Mouse (Mus musculus) kidney, adult 2 months (tissue): ENCODE results near the gene Lmna. TPM values are rescaled to one million over a fixed set of nuclear protein-coding genes. Genes with fewer than 3 reads are reported as not detected.
A peak's percentile ranks its signal among the peaks of the same experiment; 100 is the strongest.

Experiments used
- DNase-seq: peaks from one replicate; pipeline ENCODE4 v3.0.0; 2021
- H3K27ac ChIP-seq: fragments of 200-500 bp; 2 replicates; pipeline ENCODE4 v1.5.1; 2012; ENCODE audit warnings: low read depth, low read length, control low read depth, inconsistent platforms; ENCODE audit not compliant: insufficient read depth
- H3K27me3 ChIP-seq: fragments of 200-500 bp; replicated peaks from 2 replicates; pipeline ENCODE4 v1.6.1; 2012; ENCODE audit warnings: mild to moderate bottlenecking, moderate library complexity, low read length, inconsistent platforms; ENCODE audit not compliant: control insufficient read depth, insufficient read depth
- H3K36me3 ChIP-seq: fragments of 200-500 bp; 2 replicates; pipeline ENCODE4 v1.6.1; 2012; ENCODE audit warnings: mild to moderate bottlenecking, moderate library complexity, low read length, inconsistent platforms; ENCODE audit not compliant: control insufficient read depth, insufficient read depth
- H3K4me1 ChIP-seq: fragments of 200-500 bp; 2 replicates; pipeline ENCODE4 v1.6.1; 2011; ENCODE audit warnings: low read length; ENCODE audit not compliant: control insufficient read depth, insufficient read depth
- H3K4me3 ChIP-seq: fragments of 200-500 bp; 2 replicates; pipeline ENCODE4 v1.5.1; 2011; ENCODE audit warnings: mild to moderate bottlenecking, low read depth, low read length, control low read depth; ENCODE audit not compliant: insufficient read depth
- CTCF ChIP-seq: fragments of 200-500 bp; conservative IDR thresholded peaks from 2 replicates; pipeline ENCODE4 v1.5.1; 2011; ENCODE audit warnings: low read depth, mild to moderate bottlenecking, control low read depth, low read length, moderate library complexity, mixed read lengths; ENCODE audit not compliant: insufficient read depth, insufficient read length
- POLR2A ChIP-seq: fragments of 200-500 bp; IDR thresholded peaks from one replicate; pipeline ENCODE4 v1.6.1; 2011; ENCODE audit warnings: low read depth, low read length, control low read depth
- WGBS: fragments of 180-500 bp; shearing (Covaris S2); methylation state at CpG from one replicate; pipeline ENCODE4 v1.1.7; 2018; 5-methylcytosine and 5-hydroxymethylcytosine counted together
- polyA plus RNA-seq: library from polyadenylated mRNA; depleted of rRNA; stranded (reverse); fragments of >200 nt; gene quantifications from 2 replicates; pipeline ENCODE4 v1.2.3, GENCODE M21; 2012

Gene Lmna
- polyA plus RNA-seq, 1 experiment = 55.2 TPM

DNA sequence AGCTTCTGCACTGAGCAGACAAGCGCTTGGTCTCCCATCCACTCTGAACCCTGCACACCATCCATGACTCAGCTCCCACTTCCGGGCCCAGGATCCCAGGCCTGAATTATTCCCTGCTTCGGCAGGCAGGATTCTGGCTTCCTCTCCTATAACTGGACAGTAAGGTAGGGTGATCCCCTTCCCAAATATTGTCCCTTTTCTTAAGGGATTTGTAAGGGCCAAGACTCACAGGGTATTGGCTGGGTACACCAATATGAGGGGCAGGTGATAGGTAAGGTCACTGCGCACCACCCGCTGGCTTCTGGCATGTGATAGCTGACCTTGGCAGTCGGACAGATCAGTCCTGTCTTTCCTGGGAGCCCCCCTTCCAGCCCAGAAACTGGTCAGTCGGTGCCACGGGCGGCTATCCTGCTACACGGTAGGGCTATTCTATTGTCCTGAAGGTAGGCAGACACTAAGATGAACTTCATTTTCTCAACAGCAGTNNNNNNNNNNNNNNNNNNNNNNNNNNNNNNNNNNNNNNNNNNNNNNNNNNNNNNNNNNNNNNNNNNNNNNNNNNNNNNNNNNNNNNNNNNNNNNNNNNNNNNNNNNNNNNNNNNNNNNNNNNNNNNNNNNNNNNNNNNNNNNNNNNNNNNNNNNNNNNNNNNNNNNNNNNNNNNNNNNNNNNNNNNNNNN, 13.9 kb downstream of the Lmna start:
- Histone ChIP-seq H3K36me3 (no peaks in the 10 kb centered on the region), H3K27me3 (no peaks in the 10 kb centered on the region), H3K4me3 (no peak overlapping the region), H3K4me1 (peaks cover 39% of the 10 kb centered on the region), H3K27ac (peak overlapping the region; percentile 32; the same call in 1 of the 2 replicates)
- 54% methylated on average over 10 of the region's 10 CpGs for WGBS
- no peak for TF ChIP-seq POLR2A
- TF ChIP-seq CTCF = no peak
- peak; percentile 76 for DNase-seq

DNA sequence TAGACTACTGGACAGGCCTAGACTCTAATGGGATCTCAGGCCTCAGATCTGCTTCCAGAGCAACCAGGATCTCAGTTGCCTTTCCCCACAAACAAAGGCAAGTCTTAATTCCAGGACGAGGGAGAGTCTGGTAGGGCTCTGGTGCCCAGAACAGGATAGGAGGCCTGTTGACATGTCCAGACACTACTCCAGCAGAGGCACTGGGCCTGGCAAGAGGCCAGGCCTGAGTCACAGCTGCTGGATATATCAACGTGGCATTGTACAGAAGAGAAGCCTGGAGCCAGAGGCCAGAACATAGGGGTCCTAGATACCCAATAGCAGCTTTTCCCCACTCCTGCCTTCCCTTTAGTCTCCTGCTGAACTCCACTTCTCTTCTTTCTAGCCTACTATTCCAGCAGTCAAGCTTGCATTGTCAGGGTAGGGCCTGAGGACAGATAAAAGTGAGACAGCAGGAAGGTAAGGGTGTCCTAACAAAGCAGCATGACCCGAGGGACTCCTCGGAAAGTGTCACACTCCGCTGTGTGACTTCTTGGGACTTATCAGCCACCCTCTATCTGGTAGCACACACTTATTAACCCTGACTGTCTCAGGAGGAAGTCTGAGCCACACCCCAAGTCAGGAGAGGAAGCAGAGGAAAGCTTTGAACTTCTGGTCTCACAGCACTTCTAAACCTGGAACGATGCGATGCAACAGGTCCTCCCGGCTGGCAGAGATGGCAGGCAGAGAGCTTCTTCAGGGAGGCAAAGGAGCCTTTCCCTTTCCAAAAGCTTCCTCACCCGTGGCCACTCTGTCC, 14.7 kb downstream of the Lmna start:
- H3K27ac ChIP-seq = peak overlapping the region; percentile 7; the same call in 1 of the 2 replicates
- DNase-seq = peak; percentile 55
- no peaks in the 10 kb centered on the region for H3K27me3 ChIP-seq
- 47% methylated on average over 9 of the region's 9 CpGs for WGBS
- H3K4me1 ChIP-seq = peaks cover 32% of the 10 kb centered on the region
- H3K36me3 ChIP-seq = no peaks in the 10 kb centered on the region
- TF ChIP-seq POLR2A = no peak
- H3K4me3 ChIP-seq = no peak overlapping the region

DNA sequence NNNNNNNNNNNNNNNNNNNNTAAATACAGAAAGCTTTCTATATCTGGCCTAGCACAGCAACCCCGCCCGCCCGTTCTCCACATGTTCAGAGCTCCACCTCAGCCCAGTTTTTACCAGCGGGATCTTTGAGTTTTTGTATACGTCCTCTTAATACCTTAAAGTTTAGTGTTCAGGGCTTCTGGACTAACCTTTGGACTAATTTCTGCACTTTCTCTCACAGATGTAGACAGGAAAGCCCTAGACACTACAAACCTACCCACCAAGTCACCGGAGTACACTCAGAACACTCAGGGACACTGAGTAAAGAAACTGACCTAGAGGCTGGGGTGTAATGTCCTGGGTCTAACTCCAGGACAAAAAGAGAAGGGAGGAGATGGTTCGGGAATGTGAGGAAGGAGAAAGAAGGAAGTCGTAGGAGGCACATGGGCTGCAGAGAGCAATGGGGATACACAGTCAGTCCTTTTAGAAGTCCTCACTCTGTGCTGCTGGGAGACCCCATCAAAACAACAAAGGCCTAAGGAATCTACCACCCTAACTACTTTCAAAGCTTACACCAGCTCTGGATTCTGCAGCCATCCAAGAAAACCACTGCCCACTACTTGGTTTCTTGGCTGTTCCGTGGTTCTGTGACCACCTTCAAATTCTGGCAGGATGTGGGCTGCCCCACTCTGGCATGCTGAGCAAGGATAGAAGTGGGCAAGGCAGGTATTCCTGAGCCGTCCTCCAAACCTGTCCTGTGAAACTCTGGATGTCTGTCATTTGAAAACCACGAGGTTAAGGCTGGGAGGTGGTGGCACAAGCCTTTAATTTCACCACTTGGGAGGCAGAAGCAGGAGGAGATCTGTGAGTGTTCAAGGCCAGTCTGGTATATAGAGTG, 15.8 kb downstream of the Lmna start:
- TF ChIP-seq POLR2A = no peak
- no peak for TF ChIP-seq CTCF
- DNase-seq = no peak
- no peak overlapping the region for H3K4me3 ChIP-seq
- no peaks in the 10 kb centered on the region for H3K27me3 ChIP-seq
- H3K27ac ChIP-seq = peak overlapping the region; percentile 7; the same call in 1 of the 2 replicates
- peaks cover 30% of the 10 kb centered on the region for H3K4me1 ChIP-seq
- no peaks in the 10 kb centered on the region for H3K36me3 ChIP-seq
- WGBS = 75% methylated on average over 11 of the region's 11 CpGs

DNA sequence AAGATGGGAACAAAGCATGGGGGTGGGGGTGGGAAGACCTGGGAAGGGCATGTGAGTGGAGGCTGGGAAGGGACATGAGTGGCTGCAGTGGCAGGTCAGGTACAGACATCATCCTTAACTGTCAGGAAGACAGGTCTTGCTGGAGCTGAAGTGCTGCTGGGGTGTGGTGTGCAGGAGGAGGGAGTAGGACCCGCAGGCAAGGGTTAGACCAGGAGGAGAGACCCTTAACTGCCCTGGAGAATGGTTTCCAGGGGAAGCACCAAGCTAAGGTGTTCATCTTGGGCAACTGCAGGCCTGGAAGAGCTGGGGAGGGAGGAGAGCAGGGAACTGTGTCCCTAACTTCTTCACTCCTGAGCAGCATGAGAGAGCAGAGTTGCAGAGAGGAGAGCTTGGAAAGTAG, 22.4 kb downstream of the Lmna start:
- no peak overlapping the region for H3K4me3 ChIP-seq
- H3K27me3 ChIP-seq = no peaks in the 10 kb centered on the region
- no peaks in the 10 kb centered on the region; the same call in 1 of the 2 replicates for H3K4me1 ChIP-seq
- TF ChIP-seq POLR2A (no peak), CTCF (no peak)
- H3K27ac ChIP-seq = no peak overlapping the region
- DNase-seq = no peak
- no peaks in the 10 kb centered on the region for H3K36me3 ChIP-seq
- 95% methylated on average over 1 of the region's 1 CpGs for WGBS

DNA sequence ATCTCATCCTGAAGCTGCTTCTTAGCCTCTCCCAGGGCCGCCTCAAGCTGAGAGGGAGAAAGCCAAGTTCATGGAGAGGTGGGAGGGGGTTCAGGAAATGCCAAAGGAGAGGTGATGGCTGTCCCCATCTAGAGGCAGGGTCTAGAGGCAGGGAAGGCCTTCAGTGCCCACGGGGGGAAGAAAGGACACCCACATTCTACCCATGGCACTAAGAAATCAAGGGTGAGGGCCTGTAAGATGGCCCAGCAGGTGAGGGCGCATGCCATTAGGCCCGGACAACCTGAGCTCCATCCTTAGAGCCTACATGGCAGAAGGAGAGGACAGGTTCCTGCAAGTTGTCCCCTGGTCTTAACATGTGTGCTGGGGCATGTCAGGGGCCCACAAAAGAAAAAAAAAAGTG, 22.9 kb downstream of the Lmna start:
- DNase-seq = no peak
- no peak overlapping the region for H3K4me3 ChIP-seq
- no peaks in the 10 kb centered on the region for H3K27me3 ChIP-seq
- H3K27ac ChIP-seq = no peak overlapping the region
- 90% methylated on average over 4 of the region's 4 CpGs for WGBS
- TF ChIP-seq POLR2A = no peak
- no peak for TF ChIP-seq CTCF
- no peaks in the 10 kb centered on the region; the same call in 1 of the 2 replicates for H3K4me1 ChIP-seq
- no peaks in the 10 kb centered on the region; the same call in 1 of the 2 replicates for H3K36me3 ChIP-seq

DNA sequence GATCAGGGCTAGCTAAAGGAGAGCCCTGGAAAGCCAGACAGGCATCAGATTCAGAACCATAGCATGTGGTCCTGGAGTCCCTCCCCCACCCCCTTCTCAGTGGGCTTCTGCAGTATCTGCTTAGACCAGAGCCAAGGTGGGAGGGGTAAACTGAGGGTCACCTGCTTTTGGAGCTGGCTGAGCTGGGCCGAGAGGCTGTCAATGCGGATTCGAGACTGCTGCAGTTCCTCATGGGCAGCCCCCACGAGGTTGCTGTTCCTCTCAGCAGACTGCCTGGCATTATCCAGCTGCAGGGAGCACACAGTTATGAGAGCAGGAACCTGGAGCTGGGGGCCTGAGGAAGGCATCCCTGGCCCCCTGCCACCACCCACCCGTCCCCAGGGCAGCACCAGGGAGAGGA, 23.7 kb downstream of the Lmna start:
- TF ChIP-seq CTCF (no peak), POLR2A (no peak)
- Histone ChIP-seq H3K4me1 (no peaks in the 10 kb centered on the region; the same call in 1 of the 2 replicates), H3K36me3 (no peaks in the 10 kb centered on the region; the same call in 1 of the 2 replicates), H3K4me3 (no peak overlapping the region), H3K27me3 (no peaks in the 10 kb centered on the region), H3K27ac (no peak overlapping the region)
- WGBS = 86% methylated on average over 5 of the region's 5 CpGs
- no peak for DNase-seq
